Mouse (Mus musculus): ENCODE data around the gene Ttc38. TPM values are rescaled to one million over a fixed set of nuclear protein-coding genes. Genes with fewer than 3 reads are reported as not detected.
"Not testable (repeated sequence)": the region's sequence is repeated elsewhere in the genome, so short reads cannot be mapped to it uniquely, and the experiment has no call there.

Gene Ttc38
- polyA plus RNA-seq, 1 experiment from 2014 or later = 2.8 TPM

GRCm38 (mm10) chr15:85859490-85860031 is 27.5 kb downstream of the Ttc38 start, which contains the start of gene Gtse1:
TSS of gene Gtse1 (plus strand) at chr15:85859745.
- peak; percentile 95 for DNase-seq (ENCODE audit: low spot score)
- Histone ChIP-seq H3K9ac (ENCODE audit: low read length) (peak within 1 kb of the TSS; percentile 86), H3K4me2 (ENCODE audit: low read depth, low read length, severe bottlenecking) (peak within 1 kb of the TSS; percentile 83), H3K4me1 (replicated peaks; ENCODE audit: control insufficient read depth, insufficient read depth, low read length) (peaks cover 8% of the 10 kb centered on the region), H3K27me3 (ENCODE audit: control insufficient read depth, insufficient read depth, low read length) (no peaks in the 10 kb centered on the region), H3K9me3 (ENCODE audit: control insufficient read depth, low read length) (no peaks in the 10 kb centered on the region), H3K27ac (ENCODE audit: low read depth, low read length) (peak within 1 kb of the TSS; percentile 51; the same call in 1 of the 2 replicates), H3K36me3 (ENCODE audit: control insufficient read depth, insufficient read depth, low read length) (peaks cover 6% of the 10 kb centered on the region; the same call in 1 of the 2 replicates), H3K4me3 (ENCODE audit: low read depth, low read length) (peak within 1 kb of the TSS; percentile 85)
- ATAC-seq (replicated peaks; ENCODE audit: low FRiP score) = peak; percentile 97
- under 1% methylated on average over 42 of the region's 42 CpGs for WGBS

GRCm38 (mm10) chr15:85865913-85866312 is 33.8 kb downstream of the Ttc38 start:
- not testable (repeated sequence) for H3K27ac ChIP-seq (ENCODE audit: low read depth, low read length); H3K4me2 ChIP-seq (ENCODE audit: low read depth, low read length, severe bottlenecking); H3K4me1 ChIP-seq (replicated peaks; ENCODE audit: control insufficient read depth, insufficient read depth, low read length); H3K9me3 ChIP-seq (ENCODE audit: control insufficient read depth, low read length); H3K9ac ChIP-seq (ENCODE audit: low read length); ATAC-seq (replicated peaks; ENCODE audit: low FRiP score); H3K27me3 ChIP-seq (ENCODE audit: control insufficient read depth, insufficient read depth, low read length); DNase-seq (ENCODE audit: low spot score); H3K4me3 ChIP-seq (ENCODE audit: low read depth, low read length)
- H3K36me3 ChIP-seq (ENCODE audit: control insufficient read depth, insufficient read depth, low read length) = peaks cover 11% of the 10 kb centered on the region; the same call in 1 of the 2 replicates
- WGBS = 93% methylated on average over 7 of the region's 7 CpGs

- ATAC-seq (replicated peaks; ENCODE audit: low FRiP score) = no peak
- H3K4me3 ChIP-seq (ENCODE audit: low read depth, low read length) = no peak overlapping the region
- WGBS = 56% methylated on average over 6 of the region's 6 CpGs
These were observed 35.6 kb downstream of the Ttc38 start for GRCm38 (mm10) chr15:85867696-85868095.

GRCm38 (mm10) chr15:85877336-85877735 is 45.2 kb downstream of the Ttc38 start:
- no peak for DNase-seq (ENCODE audit: low spot score)
- peaks cover 13% of the 10 kb centered on the region; the same call in 1 of the 2 replicates for H3K36me3 ChIP-seq (ENCODE audit: control insufficient read depth, insufficient read depth, low read length)
- 89% methylated on average over 7 of the region's 7 CpGs for WGBS

More at GRCm38 (mm10) chr15:85867696-85868095, 35.6 kb downstream of the Ttc38 start:
- Histone ChIP-seq H3K27ac (ENCODE audit: low read depth, low read length) (no peak overlapping the region), H3K9me3 (ENCODE audit: control insufficient read depth, low read length) (no peaks in the 10 kb centered on the region), H3K9ac (ENCODE audit: low read length) (no peak overlapping the region), H3K4me2 (ENCODE audit: low read depth, low read length, severe bottlenecking) (no peak overlapping the region), H3K4me1 (replicated peaks; ENCODE audit: control insufficient read depth, insufficient read depth, low read length) (no peaks in the 10 kb centered on the region), H3K36me3 (ENCODE audit: control insufficient read depth, insufficient read depth, low read length) (peaks cover 12% of the 10 kb centered on the region; the same call in 1 of the 2 replicates), H3K27me3 (ENCODE audit: control insufficient read depth, insufficient read depth, low read length) (no peaks in the 10 kb centered on the region)
- DNase-seq (ENCODE audit: low spot score) = peak; percentile 79

GRCm38 (mm10) chr15:85878848-85879497 is 46.9 kb downstream of the Ttc38 start, which contains the start of gene Trmu:
TSS of gene Trmu (plus strand) at chr15:85879312.
- Histone ChIP-seq H3K9ac (ENCODE audit: low read length) (peak within 1 kb of the TSS; percentile 89), H3K36me3 (ENCODE audit: control insufficient read depth, insufficient read depth, low read length) (peaks cover 9% of the 10 kb centered on the region; the same call in 1 of the 2 replicates), H3K27me3 (ENCODE audit: control insufficient read depth, insufficient read depth, low read length) (no peaks in the 10 kb centered on the region), H3K4me2 (ENCODE audit: low read depth, low read length, severe bottlenecking) (peak within 1 kb of the TSS; percentile 96), H3K9me3 (ENCODE audit: control insufficient read depth, low read length) (no peaks in the 10 kb centered on the region), H3K27ac (ENCODE audit: low read depth, low read length) (peak within 1 kb of the TSS; percentile 59; the same call in 1 of the 2 replicates), H3K4me1 (replicated peaks; ENCODE audit: control insufficient read depth, insufficient read depth, low read length) (peaks cover 4% of the 10 kb centered on the region; the same call in 1 of the 2 replicates), H3K4me3 (ENCODE audit: low read depth, low read length) (peak within 1 kb of the TSS; percentile 71)
- peak; percentile 98 for DNase-seq (ENCODE audit: low spot score)
- 1% methylated on average over 42 of the region's 50 CpGs for WGBS
- peak; percentile 93 for ATAC-seq (replicated peaks; ENCODE audit: low FRiP score)

More at GRCm38 (mm10) chr15:85877336-85877735, 45.2 kb downstream of the Ttc38 start:
- H3K9ac ChIP-seq (ENCODE audit: low read length) = no peak overlapping the region
- H3K27ac ChIP-seq (ENCODE audit: low read depth, low read length) = no peak overlapping the region
- no peak for ATAC-seq (replicated peaks; ENCODE audit: low FRiP score)
- no peak overlapping the region for H3K4me2 ChIP-seq (ENCODE audit: low read depth, low read length, severe bottlenecking)
- no peak overlapping the region for H3K4me3 ChIP-seq (ENCODE audit: low read depth, low read length)
- H3K4me1 ChIP-seq (replicated peaks; ENCODE audit: control insufficient read depth, insufficient read depth, low read length) = peaks cover 4% of the 10 kb centered on the region; the same call in 1 of the 2 replicates
- no peaks in the 10 kb centered on the region for H3K27me3 ChIP-seq (ENCODE audit: control insufficient read depth, insufficient read depth, low read length)
- no peaks in the 10 kb centered on the region for H3K9me3 ChIP-seq (ENCODE audit: control insufficient read depth, low read length)

GRCm38 (mm10) chr15:85879498-85879895 is 47.4 kb downstream of the Ttc38 start:
- Histone ChIP-seq H3K9me3 (ENCODE audit: control insufficient read depth, low read length) (no peaks in the 10 kb centered on the region), H3K36me3 (ENCODE audit: control insufficient read depth, insufficient read depth, low read length) (peaks cover 9% of the 10 kb centered on the region; the same call in 1 of the 2 replicates), H3K4me1 (replicated peaks; ENCODE audit: control insufficient read depth, insufficient read depth, low read length) (peaks cover 4% of the 10 kb centered on the region; the same call in 1 of the 2 replicates), H3K27ac (ENCODE audit: low read depth, low read length) (no peak overlapping the region; the same call in 1 of the 2 replicates), H3K4me3 (ENCODE audit: low read depth, low read length) (peak overlapping the region; percentile 71), H3K27me3 (ENCODE audit: control insufficient read depth, insufficient read depth, low read length) (no peaks in the 10 kb centered on the region), H3K4me2 (ENCODE audit: low read depth, low read length, severe bottlenecking) (peak overlapping the region; percentile 96), H3K9ac (ENCODE audit: low read length) (peak overlapping the region; percentile 89)
- ATAC-seq (replicated peaks; ENCODE audit: low FRiP score) (peak; percentile 21), DNase-seq (ENCODE audit: low spot score) (no peak)
- WGBS = 1% methylated on average over 18 of the region's 18 CpGs

- no peak overlapping the region for H3K27ac ChIP-seq (ENCODE audit: low read depth, low read length)
- H3K36me3 ChIP-seq (ENCODE audit: control insufficient read depth, insufficient read depth, low read length) = peaks cover 3% of the 10 kb centered on the region; the same call in 1 of the 2 replicates
- no peak overlapping the region for H3K9ac ChIP-seq (ENCODE audit: low read length)
- H3K27me3 ChIP-seq (ENCODE audit: control insufficient read depth, insufficient read depth, low read length) = no peaks in the 10 kb centered on the region
- no peak overlapping the region for H3K4me2 ChIP-seq (ENCODE audit: low read depth, low read length, severe bottlenecking)
- ATAC-seq (replicated peaks; ENCODE audit: low FRiP score) = no peak
- no peaks in the 10 kb centered on the region for H3K4me1 ChIP-seq (replicated peaks; ENCODE audit: control insufficient read depth, insufficient read depth, low read length)
- DNase-seq (ENCODE audit: low spot score) = no peak
- no peak overlapping the region for H3K4me3 ChIP-seq (ENCODE audit: low read depth, low read length)
- 94% methylated on average over 5 of the region's 5 CpGs for WGBS
- no peaks in the 10 kb centered on the region for H3K9me3 ChIP-seq (ENCODE audit: control insufficient read depth, low read length)
These were observed 53.5 kb downstream of the Ttc38 start for GRCm38 (mm10) chr15:85885606-85886005.

GRCm38 (mm10) chr15:85889235-85889634 is 57.1 kb downstream of the Ttc38 start:
- Histone ChIP-seq H3K4me3 (ENCODE audit: low read depth, low read length) (no peak overlapping the region), H3K36me3 (ENCODE audit: control insufficient read depth, insufficient read depth, low read length) (peaks cover 6% of the 10 kb centered on the region; the same call in 1 of the 2 replicates), H3K4me1 (replicated peaks; ENCODE audit: control insufficient read depth, insufficient read depth, low read length) (no peaks in the 10 kb centered on the region), H3K4me2 (ENCODE audit: low read depth, low read length, severe bottlenecking) (no peak overlapping the region), H3K27me3 (ENCODE audit: control insufficient read depth, insufficient read depth, low read length) (no peaks in the 10 kb centered on the region), H3K9ac (ENCODE audit: low read length) (no peak overlapping the region), H3K9me3 (ENCODE audit: control insufficient read depth, low read length) (no peaks in the 10 kb centered on the region), H3K27ac (ENCODE audit: low read depth, low read length) (no peak overlapping the region)
- ATAC-seq (replicated peaks; ENCODE audit: low FRiP score) = no peak
- DNase-seq (ENCODE audit: low spot score) = no peak
- 92% methylated on average over 4 of the region's 4 CpGs for WGBS

All from forebrain, embryonic 11.5 days (tissue).